Mouse (Mus musculus) natural killer cell, adult 2 months (primary cell): ENCODE data around the gene Rcor2.
A peak's percentile ranks its signal among the peaks of the same experiment; 100 is the strongest.

Experiments used
- DNase-seq, 2 experiments: peaks; one replicate each; pipeline ENCODE4 v3.0.0; 2022; ENCODE audit warnings: low spot score in 2 of 2

Gene Rcor2

GRCm38 (mm10) chr19:7267091-7267741 is at the start of gene Rcor2:
Gene Rcor2 (plus strand): TSS chr19:7267325.
- peak; percentile 29 to 30 for DNase-seq

- no peak for DNase-seq
These were observed 49.2 kb upstream of the Rcor2 start for GRCm38 (mm10) chr19:7217926-7218267.

GRCm38 (mm10) chr19:7218753-7219152 is 48.4 kb upstream of the Rcor2 start:
- no peak for DNase-seq

GRCm38 (mm10) chr19:7222196-7222595 is 44.9 kb upstream of the Rcor2 start:
- DNase-seq: no peak

GRCm38 (mm10) chr19:7223488-7223887 is 43.6 kb upstream of the Rcor2 start:
- DNase-seq: no peak

GRCm38 (mm10) chr19:7224253-7224652 is 42.9 kb upstream of the Rcor2 start:
- DNase-seq: no peak

GRCm38 (mm10) chr19:7225096-7225690 is 41.9 kb upstream of the Rcor2 start:
- no peak for DNase-seq

- DNase-seq: peak in 1 of 2 experiments; percentile 29
These were observed 40.6 kb upstream of the Rcor2 start for GRCm38 (mm10) chr19:7226511-7226914.

- peak; percentile 72 to 86 for DNase-seq
These were observed 32.4 kb upstream of the Rcor2 start for GRCm38 (mm10) chr19:7234537-7235221.

GRCm38 (mm10) chr19:7235461-7235860 is 31.7 kb upstream of the Rcor2 start:
- DNase-seq: no peak

GRCm38 (mm10) chr19:7236011-7236410 is 31.1 kb upstream of the Rcor2 start:
- no peak for DNase-seq

- DNase-seq: no peak
These were observed 30.4 kb upstream of the Rcor2 start for GRCm38 (mm10) chr19:7236742-7237141.

- no peak for DNase-seq
These were observed 27.6 kb upstream of the Rcor2 start for GRCm38 (mm10) chr19:7239574-7239973.

- DNase-seq: peak in 1 of 2 experiments; percentile 17
These were observed 26.8 kb upstream of the Rcor2 start for GRCm38 (mm10) chr19:7240291-7240690.

GRCm38 (mm10) chr19:7240782-7241690 is 26.1 kb upstream of the Rcor2 start, which contains the start of gene Naa40:
Gene Naa40 (minus strand): TSS chr19:7241183.
- DNase-seq: peak; percentile 86 to 92

GRCm38 (mm10) chr19:7246021-7246420 is 21.1 kb upstream of the Rcor2 start:
- DNase-seq: no peak

- DNase-seq: no peak
These were observed 9.2 kb upstream of the Rcor2 start for GRCm38 (mm10) chr19:7257881-7258280.

- DNase-seq: no peak
These were observed 5.6 kb upstream of the Rcor2 start for GRCm38 (mm10) chr19:7261476-7261875.

- DNase-seq: no peak
These were observed 5.2 kb upstream of the Rcor2 start for GRCm38 (mm10) chr19:7261964-7262363.

GRCm38 (mm10) chr19:7262592-7262991 is 4.5 kb upstream of the Rcor2 start:
- no peak for DNase-seq

GRCm38 (mm10) chr19:7264088-7264765 is 2.9 kb upstream of the Rcor2 start:
- peak; percentile 55 to 76 for DNase-seq
